Mouse (Mus musculus): ENCODE data around the gene S100a11. TPM values are rescaled to one million over a fixed set of nuclear protein-coding genes. Genes with fewer than 3 reads are reported as not detected.
A peak's percentile ranks its signal among the peaks of the same experiment; 100 is the strongest.

Gene S100a11
- polyA plus RNA-seq, 1 experiment from 2014 or later = 2,093 TPM

GRCm38 (mm10) chr3:93517343-93517742 lies 2.9 kb upstream of the S100a11 start:
- no peak for DNase-seq (ENCODE audit: low spot score)
- Histone ChIP-seq H3K27me3 (ENCODE audit: control insufficient read depth, insufficient read depth, low read length) (no peaks in the 10 kb centered on the region), H3K27ac (replicated peaks) (no peak overlapping the region), H3K9ac (ENCODE audit: low read length) (no peak overlapping the region), H3K4me2 (replicated peaks; ENCODE audit: low read depth) (no peak overlapping the region), H3K4me1 (replicated peaks; ENCODE audit: control insufficient read depth, insufficient read depth) (peaks cover 5% of the 10 kb centered on the region), H3K9me3 (ENCODE audit: control insufficient read depth, low read length) (no peaks in the 10 kb centered on the region), H3K36me3 (ENCODE audit: control insufficient read depth, insufficient read depth, low read length) (no peaks in the 10 kb centered on the region), H3K4me3 (ENCODE audit: low read depth, low read length) (no peak overlapping the region)
- peak; percentile 58 for ATAC-seq (ENCODE audit: low FRiP score, low TSS enrichment)
- WGBS = 43% methylated on average over 2 of the region's 2 CpGs
- no peak for TF ChIP-seq EP300 (optimal IDR thresholded peaks at IDR 0.05)
- no peak for TF ChIP-seq CTCF (IDR thresholded peaks at IDR 0.05; ENCODE audit: low read depth)

DNA sequence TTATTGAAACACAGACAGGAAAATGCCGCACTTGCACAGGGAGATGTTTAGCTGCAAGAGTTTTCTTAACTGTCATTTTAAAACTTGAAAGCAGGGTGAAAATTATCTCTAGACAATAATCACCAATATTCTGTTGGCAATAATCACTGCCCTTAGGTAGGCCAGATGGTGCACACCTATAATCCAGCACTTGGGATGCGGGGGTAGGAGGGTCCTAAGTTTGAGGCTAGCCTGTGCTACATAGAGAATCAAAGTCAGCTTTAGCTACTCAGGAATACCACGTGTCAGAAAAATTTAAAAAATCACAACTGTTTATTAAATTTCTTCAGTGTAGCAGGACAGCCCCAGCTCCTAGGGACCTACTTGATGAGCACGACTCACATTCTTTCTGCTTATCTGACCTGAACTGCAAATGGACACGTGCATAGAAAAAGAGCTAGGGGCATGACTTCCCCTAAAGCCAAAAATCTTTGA lies 395 bp upstream of the S100a11 start:
- no peak overlapping the region for H3K9ac ChIP-seq (ENCODE audit: low read length)
- WGBS = 42% methylated on average over 5 of the region's 5 CpGs
- ATAC-seq (ENCODE audit: low FRiP score, low TSS enrichment) = no peak

DNA sequence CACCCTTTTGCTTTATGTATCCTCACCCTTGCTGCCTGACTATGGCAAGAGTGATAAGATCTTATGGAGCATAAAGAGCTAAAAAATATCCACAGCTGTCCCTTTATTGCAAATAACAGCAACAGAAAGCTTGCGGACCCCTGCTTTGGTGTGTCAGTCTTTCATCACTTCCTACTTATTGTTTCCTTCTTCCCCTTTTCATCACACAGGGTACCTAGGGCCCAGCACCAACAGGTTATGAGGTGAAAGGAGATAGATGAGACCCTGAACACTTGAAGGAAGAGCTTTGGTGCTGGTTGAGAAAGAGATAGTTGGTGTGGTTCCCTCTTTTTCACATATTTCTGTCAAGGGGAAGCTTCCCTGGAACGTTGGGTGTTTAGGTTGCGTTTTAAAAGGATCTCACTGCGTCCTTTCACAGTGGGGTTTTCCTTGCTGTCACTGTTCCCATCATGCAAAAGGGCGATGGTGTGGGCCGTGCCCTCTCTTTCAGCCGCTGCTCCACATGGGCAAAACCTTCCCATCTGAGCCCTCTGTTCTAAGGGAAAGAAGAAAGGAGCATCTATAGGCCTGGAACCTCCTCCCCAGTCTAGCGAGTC lies 1.3 kb downstream of the S100a11 start:
- no peak for ATAC-seq (ENCODE audit: low FRiP score, low TSS enrichment)
- no peak for TF ChIP-seq CTCF (IDR thresholded peaks at IDR 0.05; ENCODE audit: low read depth)
- no peak for TF ChIP-seq EP300 (optimal IDR thresholded peaks at IDR 0.05)
- Histone ChIP-seq H3K27ac (replicated peaks) (peak overlapping the region; percentile 97), H3K4me2 (replicated peaks; ENCODE audit: low read depth) (peak overlapping the region; percentile 49), H3K27me3 (ENCODE audit: control insufficient read depth, insufficient read depth, low read length) (no peaks in the 10 kb centered on the region), H3K4me1 (replicated peaks; ENCODE audit: control insufficient read depth, insufficient read depth) (peaks cover 5% of the 10 kb centered on the region), H3K4me3 (ENCODE audit: low read depth, low read length) (peak overlapping the region; percentile 72), H3K9ac (ENCODE audit: low read length) (peak overlapping the region; percentile 79; the same call in 1 of the 2 replicates), H3K9me3 (ENCODE audit: control insufficient read depth, low read length) (no peaks in the 10 kb centered on the region), H3K36me3 (ENCODE audit: control insufficient read depth, insufficient read depth, low read length) (peaks cover 1% of the 10 kb centered on the region; the same call in 1 of the 2 replicates)
- WGBS = 66% methylated on average over 8 of the region's 8 CpGs
- DNase-seq (ENCODE audit: low spot score) = no peak

More for the DNA sequence above, 395 bp upstream of the S100a11 start:
- no peak for DNase-seq (ENCODE audit: low spot score)
- Histone ChIP-seq H3K4me1 (replicated peaks; ENCODE audit: control insufficient read depth, insufficient read depth) (peaks cover 5% of the 10 kb centered on the region), H3K9me3 (ENCODE audit: control insufficient read depth, low read length) (no peaks in the 10 kb centered on the region), H3K4me2 (replicated peaks; ENCODE audit: low read depth) (peak overlapping the region; percentile 49), H3K4me3 (ENCODE audit: low read depth, low read length) (peak overlapping the region; percentile 72), H3K27ac (replicated peaks) (peak overlapping the region; percentile 97; the same call in 1 of the 2 replicates), H3K36me3 (ENCODE audit: control insufficient read depth, insufficient read depth, low read length) (no peaks in the 10 kb centered on the region), H3K27me3 (ENCODE audit: control insufficient read depth, insufficient read depth, low read length) (no peaks in the 10 kb centered on the region)
- TF ChIP-seq CTCF (IDR thresholded peaks at IDR 0.05; ENCODE audit: low read depth) (no peak), EP300 (optimal IDR thresholded peaks at IDR 0.05) (no peak)

DNA sequence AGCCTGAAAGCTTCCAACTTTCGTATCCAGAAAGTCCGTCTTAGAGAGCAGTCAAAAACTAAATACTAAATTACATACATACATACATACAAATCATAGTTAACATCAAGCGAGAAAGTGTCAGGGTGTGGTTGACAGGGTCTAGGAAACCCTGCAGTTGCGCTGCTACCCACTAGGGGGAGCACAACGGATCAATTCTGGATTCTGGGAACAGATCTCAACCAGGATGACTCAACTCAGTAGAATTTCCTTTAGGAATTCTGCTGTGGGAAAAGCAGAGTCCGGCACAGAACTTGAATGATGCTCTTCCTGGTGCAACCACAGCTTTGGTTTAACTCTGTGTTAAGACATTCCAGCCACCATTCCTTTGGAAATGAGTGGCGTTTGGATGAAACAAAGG lies 2.3 kb downstream of the S100a11 start:
- Histone ChIP-seq H3K9ac (ENCODE audit: low read length) (no peak overlapping the region), H3K9me3 (ENCODE audit: control insufficient read depth, low read length) (no peaks in the 10 kb centered on the region), H3K4me2 (replicated peaks; ENCODE audit: low read depth) (peak overlapping the region; percentile 37), H3K4me1 (replicated peaks; ENCODE audit: control insufficient read depth, insufficient read depth) (peaks cover 5% of the 10 kb centered on the region), H3K36me3 (ENCODE audit: control insufficient read depth, insufficient read depth, low read length) (peaks cover 4% of the 10 kb centered on the region; the same call in 1 of the 2 replicates), H3K27ac (replicated peaks) (no peak overlapping the region; the same call in 1 of the 2 replicates), H3K4me3 (ENCODE audit: low read depth, low read length) (peak overlapping the region; percentile 18; the same call in 1 of the 2 replicates), H3K27me3 (ENCODE audit: control insufficient read depth, insufficient read depth, low read length) (no peaks in the 10 kb centered on the region)
- DNase-seq (ENCODE audit: low spot score) (peak; percentile 64), ATAC-seq (ENCODE audit: low FRiP score, low TSS enrichment) (no peak)
- TF ChIP-seq CTCF (IDR thresholded peaks at IDR 0.05; ENCODE audit: low read depth) (peak; percentile 89), EP300 (optimal IDR thresholded peaks at IDR 0.05) (no peak)
- WGBS = 22% methylated on average over 7 of the region's 7 CpGs

- peak; percentile 41; the same call in 1 of the 2 replicates for ATAC-seq (ENCODE audit: low FRiP score, low TSS enrichment)
- 90% methylated on average over 3 of the region's 3 CpGs for WGBS
Measured at GRCm38 (mm10) chr3:93527300-93527699, 7.0 kb downstream of the S100a11 start.

DNA sequence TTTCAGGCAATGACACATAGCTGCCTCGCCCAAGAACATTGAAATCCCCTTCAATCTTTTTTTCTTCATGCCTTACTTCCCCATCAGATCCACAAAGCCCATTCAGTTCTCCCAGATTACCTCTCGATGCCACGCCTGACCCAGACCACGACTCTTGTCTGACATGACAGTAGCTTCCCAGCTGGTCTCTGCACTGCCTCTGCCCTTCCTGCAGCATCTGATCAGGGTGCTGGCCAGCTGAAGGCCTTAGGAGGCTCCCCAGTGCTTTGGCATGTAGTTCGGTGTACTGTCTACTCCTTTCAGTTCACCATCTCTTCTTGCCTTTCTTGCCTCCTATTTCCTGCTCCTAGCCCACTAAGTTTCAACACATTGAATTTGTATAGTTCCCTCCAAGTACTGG lies 8.5 kb downstream of the S100a11 start:
- Histone ChIP-seq H3K4me2 (replicated peaks; ENCODE audit: low read depth) (no peak overlapping the region), H3K9me3 (ENCODE audit: control insufficient read depth, low read length) (no peaks in the 10 kb centered on the region), H3K36me3 (ENCODE audit: control insufficient read depth, insufficient read depth, low read length) (peaks cover 4% of the 10 kb centered on the region; the same call in 1 of the 2 replicates), H3K4me3 (ENCODE audit: low read depth, low read length) (no peak overlapping the region), H3K27me3 (ENCODE audit: control insufficient read depth, insufficient read depth, low read length) (no peaks in the 10 kb centered on the region), H3K9ac (ENCODE audit: low read length) (no peak overlapping the region), H3K4me1 (replicated peaks; ENCODE audit: control insufficient read depth, insufficient read depth) (no peaks in the 10 kb centered on the region), H3K27ac (replicated peaks) (no peak overlapping the region)
- 79% methylated on average over 5 of the region's 5 CpGs for WGBS
- ATAC-seq (ENCODE audit: low FRiP score, low TSS enrichment) (no peak), DNase-seq (ENCODE audit: low spot score) (no peak)
- TF ChIP-seq EP300 (optimal IDR thresholded peaks at IDR 0.05) (no peak), CTCF (IDR thresholded peaks at IDR 0.05; ENCODE audit: low read depth) (no peak)

More at GRCm38 (mm10) chr3:93527300-93527699, 7.0 kb downstream of the S100a11 start:
- DNase-seq (ENCODE audit: low spot score) = no peak
- H3K9me3 ChIP-seq (ENCODE audit: control insufficient read depth, low read length) = no peaks in the 10 kb centered on the region
- no peak overlapping the region for H3K9ac ChIP-seq (ENCODE audit: low read length)
- TF ChIP-seq CTCF (IDR thresholded peaks at IDR 0.05; ENCODE audit: low read depth) (no peak), EP300 (optimal IDR thresholded peaks at IDR 0.05) (no peak)
- H3K4me2 ChIP-seq (replicated peaks; ENCODE audit: low read depth) = no peak overlapping the region
- H3K27ac ChIP-seq (replicated peaks) = no peak overlapping the region
- no peaks in the 10 kb centered on the region for H3K27me3 ChIP-seq (ENCODE audit: control insufficient read depth, insufficient read depth, low read length)
- no peaks in the 10 kb centered on the region for H3K4me1 ChIP-seq (replicated peaks; ENCODE audit: control insufficient read depth, insufficient read depth)
- peaks cover 4% of the 10 kb centered on the region; the same call in 1 of the 2 replicates for H3K36me3 ChIP-seq (ENCODE audit: control insufficient read depth, insufficient read depth, low read length)
- H3K4me3 ChIP-seq (ENCODE audit: low read depth, low read length) = no peak overlapping the region
